Mouse (Mus musculus) adrenal gland, adult (tissue): ENCODE data around the gene Igfn1.

Experiments
- DNase-seq, 2 experiments: peaks; one replicate each; pipeline ENCODE4 v3.0.0; 2022 to 2023; ENCODE audit warnings: low spot score in 1 of 2; ENCODE audit not compliant: inconsistent age in 2 of 2

Igfn1 gene

GRCm38 (mm10) chr1:136006292-136006748 is at the start of gene Igfn1:
Gene Igfn1, minus strand, starts transcription at chr1:136006342.
- no peak for DNase-seq

- DNase-seq: no peak
Observed at GRCm38 (mm10) chr1:136055771-136056170, 49.6 kb upstream of the Igfn1 start.

- no peak for DNase-seq
Observed at GRCm38 (mm10) chr1:136052547-136052946, 46.4 kb upstream of the Igfn1 start, which contains the start of gene Cacna1s. Gene Cacna1s, plus strand, starts transcription at chr1:136052750.

- DNase-seq: peak; percentile 63 to 90
Observed at GRCm38 (mm10) chr1:136051465-136051864, 45.3 kb upstream of the Igfn1 start.

- peak in 1 of 2 experiments; percentile 14 for DNase-seq
Observed at GRCm38 (mm10) chr1:136051013-136051315, 44.8 kb upstream of the Igfn1 start.

- peak in 1 of 2 experiments; percentile 43 for DNase-seq
Observed at GRCm38 (mm10) chr1:136050312-136051012, 44.3 kb upstream of the Igfn1 start, which contains the start of gene Ascl5. Gene Ascl5, plus strand, starts transcription at chr1:136050804.

GRCm38 (mm10) chr1:136047894-136048293 is 41.8 kb upstream of the Igfn1 start:
- DNase-seq: no peak

GRCm38 (mm10) chr1:136047432-136047831 is 41.3 kb upstream of the Igfn1 start:
- DNase-seq: peak; percentile 15 to 77

- peak; percentile 23 to 80 for DNase-seq
Observed at GRCm38 (mm10) chr1:136045774-136046173, 39.6 kb upstream of the Igfn1 start.

GRCm38 (mm10) chr1:136040874-136041273 is 34.7 kb upstream of the Igfn1 start:
- no peak for DNase-seq

- no peak for DNase-seq
Observed at GRCm38 (mm10) chr1:136040452-136040851, 34.3 kb upstream of the Igfn1 start.

GRCm38 (mm10) chr1:136038746-136039538 is 32.8 kb upstream of the Igfn1 start:
- no peak for DNase-seq

- no peak for DNase-seq
Observed at GRCm38 (mm10) chr1:136032961-136033360, 26.8 kb upstream of the Igfn1 start.

GRCm38 (mm10) chr1:136031697-136032096 is 25.6 kb upstream of the Igfn1 start:
- no peak for DNase-seq

- no peak for DNase-seq
Observed at GRCm38 (mm10) chr1:136030201-136030600, 24.1 kb upstream of the Igfn1 start.

GRCm38 (mm10) chr1:136018390-136019189 is 12.4 kb upstream of the Igfn1 start:
- DNase-seq: peak; percentile 44 to 76

- peak; percentile 93 to 98 for DNase-seq
Observed at GRCm38 (mm10) chr1:136017907-136018313, 11.8 kb upstream of the Igfn1 start.

GRCm38 (mm10) chr1:136017307-136017706 is 11.2 kb upstream of the Igfn1 start:
- DNase-seq: no peak

GRCm38 (mm10) chr1:136014796-136015502 is 8.8 kb upstream of the Igfn1 start:
- DNase-seq: no peak

GRCm38 (mm10) chr1:136013513-136013912 is 7.4 kb upstream of the Igfn1 start:
- DNase-seq: no peak

GRCm38 (mm10) chr1:136010247-136010646 is 4.1 kb upstream of the Igfn1 start:
- DNase-seq: peak in 1 of 2 experiments; percentile 60
